Mouse (Mus musculus): ENCODE data around the gene Pde4c.

- TF ChIP-seq MAZ (IDR thresholded peaks at IDR 0.05; ENCODE audit: low read depth, low read length) (no peak), POLR2A (IDR thresholded peaks at IDR 0.05; ENCODE audit: control insufficient read depth in 1 of 2, insufficient read depth in 1 of 2, low read depth in 1 of 2, low read length in 2 of 2, poor library complexity in 1 of 2) (no peak), CTCF (IDR thresholded peaks at IDR 0.05 in 2 of 3, conservative IDR thresholded peaks at IDR 0.05 in 1 of 3; ENCODE audit: control insufficient read depth in 1 of 3, insufficient read depth in 1 of 3, low read depth in 2 of 3, low read length in 3 of 3, poor library complexity in 1 of 3, severe bottlenecking in 1 of 3) (no peak), CHD2 (IDR thresholded peaks at IDR 0.05; ENCODE audit: low read length) (no peak), POLR2AphosphoS5 (IDR thresholded peaks at IDR 0.05; ENCODE audit: borderline replicate concordance, low read depth, low read length) (no peak), E2F4 (IDR thresholded peaks at IDR 0.05; ENCODE audit: borderline replicate concordance, low read depth, low read length) (no peak)
Measured at GRCm38 (mm10) chr8:70724216-70724615, 696 bp downstream of the Pde4c start.
